Mouse (Mus musculus) forebrain, postnatal 0 days (tissue): Measurements from ENCODE around the gene Rnf207. TPM values are rescaled to one million over a fixed set of nuclear protein-coding genes. Genes with fewer than 3 reads are reported as not detected.

Experiments used
- ATAC-seq: fragments of 200-750 bp; cut with Nextera tagmentation; 2 replicates; pipeline ENCODE4 v1.8.0; 2017; ENCODE audit warnings: mild to moderate bottlenecking, moderate library complexity
- DNase-seq: peaks from one replicate; pipeline ENCODE4 v3.0.0-alpha.2; 2015
- H3K27ac ChIP-seq: fragments of 300-500 bp; sonication (generic); 2 replicates; pipeline ENCODE4 v1.5.1; 2014; ENCODE audit warnings: low read depth, mild to moderate bottlenecking, antibody characterized with exemption, low read length, moderate library complexity, mixed read lengths
- H3K27me3 ChIP-seq: fragments of 300-500 bp; sonication (generic); 2 replicates; pipeline ENCODE4 v1.6.1; 2014; ENCODE audit warnings: mild to moderate bottlenecking, low read length, mixed read lengths; ENCODE audit not compliant: insufficient read depth
- H3K36me3 ChIP-seq: fragments of 300-500 bp; sonication (generic); 2 replicates; pipeline ENCODE4 v1.6.1; 2014; ENCODE audit warnings: mild to moderate bottlenecking, moderate library complexity; ENCODE audit not compliant: insufficient read depth
- H3K4me1 ChIP-seq: fragments of 300-500 bp; sonication (generic); 2 replicates; pipeline ENCODE4 v1.6.1; 2014; ENCODE audit warnings: antibody characterized with exemption; ENCODE audit not compliant: insufficient read depth
- H3K4me2 ChIP-seq: fragments of 300-500 bp; sonication (generic); 2 replicates; pipeline ENCODE4 v1.6.1; 2014; ENCODE audit warnings: low read depth, mild to moderate bottlenecking, moderate library complexity
- H3K4me3 ChIP-seq: fragments of 300-500 bp; sonication (generic); 2 replicates; pipeline ENCODE4 v1.5.1; 2014; ENCODE audit warnings: low read depth, low read length, mixed read lengths
- H3K9ac ChIP-seq: fragments of 300-500 bp; sonication (generic); 2 replicates; pipeline ENCODE4 v1.6.1; 2014; ENCODE audit warnings: mild to moderate bottlenecking
- H3K9me3 ChIP-seq: fragments of 300-500 bp; sonication (generic); 2 replicates; pipeline ENCODE4 v1.6.1; 2016; ENCODE audit warnings: low read length
- CTCF ChIP-seq: sonication (generic); IDR thresholded peaks from 2 replicates; pipeline ENCODE4 v1.5.1; 2016; ENCODE audit warnings: antibody characterized with exemption, control low read depth, low read depth
- WGBS: fragments of 180-500 bp; shearing (Covaris S2); extraction: QIAGEN DNeasy Blood & Tissue Kit; methylation state at CpG from one replicate; pipeline ENCODE4 v1.1.7; 2014; 5-methylcytosine and 5-hydroxymethylcytosine counted together
- polyA plus RNA-seq: library from polyadenylated mRNA; unstranded; fragments of >200 nt; fragmentation: Nextera tagmentation; extraction: Ambion mirVana; gene quantifications from 2 replicates; pipeline ENCODE4 v1.2.1, GENCODE M21; 2015
- total RNA-seq: library from RNA; depleted of rRNA; stranded (reverse); fragments of >200 nt; gene quantifications from 2 replicates; pipeline ENCODE4 v1.2.3, GENCODE M21; 2014

Rnf207 gene
- total and polyA plus RNA-seq, 2 experiments from 2014 or later, result 2.6 to 4.2 TPM

DNA sequence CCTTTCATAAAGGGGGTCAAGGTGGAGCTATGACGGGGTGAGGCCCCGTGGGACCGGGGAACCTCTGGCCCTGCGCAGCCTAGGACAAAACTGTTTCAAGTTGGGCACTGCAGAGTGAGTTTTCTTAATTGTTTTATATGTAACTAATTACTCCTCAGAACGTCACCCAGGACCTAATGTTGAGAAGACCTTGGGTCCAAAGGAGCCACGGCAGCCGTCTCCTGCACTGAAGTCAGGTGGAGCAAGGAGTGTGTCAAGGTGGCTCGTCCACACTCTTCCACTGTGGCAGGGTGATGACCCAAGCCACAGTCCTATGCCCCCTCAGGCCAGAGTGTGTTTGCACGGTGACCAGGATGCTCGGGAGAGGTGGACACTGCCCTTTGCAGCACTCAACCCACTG lies 15.6 kb downstream of the Rnf207 start:
- Histone ChIP-seq H3K9ac (no peak overlapping the region), H3K9me3 (no peaks in the 10 kb centered on the region), H3K4me1 (0 out of 2 replicates have a peak, but pooled peaks cover 5% of the 10 kb centered on the region), H3K4me3 (no peak overlapping the region), H3K27ac (no peak overlapping the region), H3K27me3 (no peaks in the 10 kb centered on the region), H3K36me3 (peaks cover 53% of the 10 kb centered on the region), H3K4me2 (no peak overlapping the region)
- DNase-seq (no peak), ATAC-seq (no peak)
- 91% methylated on average over 10 of the region's 10 CpGs for WGBS
- TF ChIP-seq CTCF, result no peak

GRCm38 (mm10) chr4:152302012-152302411 lies 16.8 kb downstream of the Rnf207 start:
- ATAC-seq (no peak), DNase-seq (no peak)
- no peak for TF ChIP-seq CTCF
- H3K27ac ChIP-seq, result no peak overlapping the region
- H3K4me3 ChIP-seq, result no peak overlapping the region
- H3K9me3 ChIP-seq, result no peaks in the 10 kb centered on the region
- H3K9ac ChIP-seq, result no peak overlapping the region
- peaks cover 53% of the 10 kb centered on the region for H3K36me3 ChIP-seq
- no peak overlapping the region for H3K4me2 ChIP-seq
- 72% methylated on average over 11 of the region's 11 CpGs for WGBS
- H3K4me1 ChIP-seq, result 0 out of 2 replicates have a peak, but pooled peaks cover 8% of the 10 kb centered on the region
- no peaks in the 10 kb centered on the region for H3K27me3 ChIP-seq

DNA sequence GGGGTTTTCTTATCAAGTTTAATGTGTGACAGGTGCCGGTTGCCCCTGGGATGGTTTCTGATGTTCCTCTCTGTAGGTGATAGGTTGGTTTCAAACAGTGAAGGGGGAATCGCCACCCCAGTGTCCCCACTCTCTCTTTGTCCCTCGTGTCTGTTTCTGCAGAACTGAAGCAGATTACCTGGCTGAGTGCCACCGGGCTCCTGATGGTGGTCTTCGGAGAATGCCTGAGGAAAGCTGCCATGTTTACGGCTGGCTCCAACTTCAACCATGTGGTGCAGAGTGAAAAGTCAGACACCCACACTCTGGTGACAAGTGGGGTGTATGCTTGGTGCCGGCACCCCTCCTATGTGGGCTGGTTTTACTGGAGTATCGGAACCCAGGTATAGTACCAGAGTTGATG lies 18.4 kb downstream of the Rnf207 start:
- Histone ChIP-seq H3K4me3 (no peak overlapping the region), H3K4me1 (0 out of 2 replicates have a peak, but pooled peaks cover 8% of the 10 kb centered on the region), H3K27me3 (peaks cover 4% of the 10 kb centered on the region; the same call in 1 of the 2 replicates), H3K27ac (no peak overlapping the region), H3K9ac (no peak overlapping the region), H3K36me3 (peaks cover 53% of the 10 kb centered on the region), H3K4me2 (no peak overlapping the region), H3K9me3 (no peaks in the 10 kb centered on the region)
- TF ChIP-seq CTCF, result no peak
- WGBS, result 63% methylated on average over 8 of the region's 8 CpGs
- DNase-seq (no peak), ATAC-seq (no peak)

DNA sequence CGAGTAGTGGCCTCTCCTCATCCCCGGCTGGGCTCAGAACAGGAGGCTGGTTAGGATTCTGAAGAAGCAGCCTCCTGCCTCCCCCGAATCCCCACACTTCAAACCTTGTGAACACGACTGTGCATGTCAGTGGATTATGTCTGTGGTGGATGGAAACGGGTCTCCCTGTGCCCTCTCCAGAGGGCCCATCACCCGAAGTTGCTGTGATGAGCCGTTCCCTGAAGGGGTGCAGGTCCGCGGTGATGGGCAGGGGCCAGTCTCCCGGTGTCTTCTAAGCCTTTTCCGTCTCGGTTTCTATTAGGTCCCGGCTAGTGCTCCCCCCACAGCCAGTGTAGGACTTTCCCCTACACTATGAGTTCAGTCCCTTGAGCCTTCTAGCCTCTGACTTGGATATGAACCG lies 20.0 kb downstream of the Rnf207 start:
- no peak overlapping the region for H3K27ac ChIP-seq
- 83% methylated on average over 14 of the region's 14 CpGs for WGBS
- no peak overlapping the region for H3K4me3 ChIP-seq
- TF ChIP-seq CTCF, result no peak
- H3K4me2 ChIP-seq, result 0 out of 2 replicates have a peak overlapping the region, but pooled peaks have one; percentile 97
- peaks cover 38% of the 10 kb centered on the region for H3K36me3 ChIP-seq
- H3K9ac ChIP-seq, result peak overlapping the region; percentile 76; the same call in 1 of the 2 replicates
- peaks cover 14% of the 10 kb centered on the region for H3K27me3 ChIP-seq
- DNase-seq (no peak), ATAC-seq (no peak)
- H3K4me1 ChIP-seq, result 0 out of 2 replicates have a peak, but pooled peaks cover 8% of the 10 kb centered on the region
- H3K9me3 ChIP-seq, result no peaks in the 10 kb centered on the region

GRCm38 (mm10) chr4:152296874-152297861 lies 21.6 kb downstream of the Rnf207 start, which contains the start of gene Icmt:
Gene Icmt (plus strand): TSS chr4:152297227.
- ATAC-seq (peak; percentile 98), DNase-seq (peak; percentile 99)
- Histone ChIP-seq H3K27me3 (peaks cover 29% of the 10 kb centered on the region), H3K9me3 (no peaks in the 10 kb centered on the region), H3K9ac (peak within 1 kb of the TSS; percentile 76), H3K4me3 (peak within 1 kb of the TSS; percentile 97), H3K4me2 (peak within 1 kb of the TSS; percentile 97), H3K4me1 (0 out of 2 replicates have a peak, but pooled peaks cover 8% of the 10 kb centered on the region), H3K27ac (peak within 1 kb of the TSS; percentile 79), H3K36me3 (peaks cover 25% of the 10 kb centered on the region)
- WGBS, result under 1% methylated on average over 115 of the region's 119 CpGs
- TF ChIP-seq CTCF, result no peak

- ATAC-seq (no peak), DNase-seq (no peak)
- 16% methylated on average over 8 of the region's 8 CpGs for WGBS
- Histone ChIP-seq H3K4me2 (peak overlapping the region; percentile 78), H3K27ac (no peak overlapping the region), H3K27me3 (peaks cover 37% of the 10 kb centered on the region), H3K4me3 (peak overlapping the region; percentile 97), H3K9me3 (no peaks in the 10 kb centered on the region), H3K9ac (peak overlapping the region; percentile 44), H3K36me3 (peaks cover 17% of the 10 kb centered on the region), H3K4me1 (0 out of 2 replicates have a peak, but pooled peaks cover 8% of the 10 kb centered on the region)
- TF ChIP-seq CTCF, result no peak
Observed at GRCm38 (mm10) chr4:152296371-152296770, 22.4 kb downstream of the Rnf207 start.

GRCm38 (mm10) chr4:152295916-152296315 lies 22.9 kb downstream of the Rnf207 start:
- Histone ChIP-seq H3K4me3 (no peak overlapping the region), H3K9ac (no peak overlapping the region), H3K4me2 (no peak overlapping the region), H3K27me3 (peaks cover 41% of the 10 kb centered on the region), H3K9me3 (no peaks in the 10 kb centered on the region), H3K4me1 (peaks cover 9% of the 10 kb centered on the region; the same call in 1 of the 2 replicates), H3K27ac (no peak overlapping the region), H3K36me3 (peaks cover 14% of the 10 kb centered on the region)
- 56% methylated on average over 4 of the region's 4 CpGs for WGBS
- no peak for TF ChIP-seq CTCF
- ATAC-seq (no peak), DNase-seq (no peak)
